Mouse (Mus musculus) embryo, embryonic 11 days (tissue): Measurements from ENCODE around the gene Cd160.

Experiments used
- DNase-seq: peaks from one replicate; pipeline ENCODE4 v3.0.0-alpha.2; 2015

Gene Cd160

GRCm38 (mm10) chr3:96755935-96756334 is 73.2 kb downstream of the Cd160 start:
- DNase-seq = no peak
